18 mouse cellular contexts compared by ENCODE assay signal in genomic region chr8:94296312-94296991, GRCm38 (mm10). TPM values are rescaled to one million over a fixed set of nuclear protein-coding genes. Genes with fewer than 3 reads are reported as not detected.
A peak's percentile ranks its signal among the peaks of the same experiment; 100 is the strongest.
DNase-seq lines count a peak whose midpoint lies in the region; ATAC-seq and TF ChIP-seq lines count a peak whose summit lies in the region.
"Had no signal": no experiment of that assay in that cellular context is flagged by ENCODE, and none has a peak within 500 bp of the region (broad histone marks: within the 10 kb centered on the region; RNA-seq: fewer than 3 reads in every experiment).

No protein-coding gene starts in this region.

- no peak for TF ChIP-seq CTCF in hindbrain, postnatal 0 days (IDR thresholded peaks at IDR 0.05; ENCODE audit: low read depth)

- no peak overlapping the region for H3K4me2 ChIP-seq in heart, embryonic 16.5 days (ENCODE audit: low read depth, low read length)
- no peak overlapping the region for H3K4me2 ChIP-seq in lung, embryonic 15.5 days
- H3K4me2 ChIP-seq in hindbrain, postnatal 0 days (ENCODE audit: low read depth, low read length) = no peak overlapping the region
- H3K4me2 ChIP-seq in neural tube, embryonic 15.5 days = no peak overlapping the region
- H3K4me2 ChIP-seq: forebrain, embryonic 13.5 days; midbrain, embryonic 11.5 days; stomach, embryonic 15.5 days had no signal

- no peak overlapping the region; the same call in 1 of the 2 replicates for H3K9ac ChIP-seq in heart, embryonic 16.5 days (ENCODE audit: low read length)
- no peak overlapping the region for H3K9ac ChIP-seq in lung, embryonic 15.5 days
- H3K9ac ChIP-seq in hindbrain, postnatal 0 days (replicated peaks; ENCODE audit: low read length) = no peak overlapping the region
- H3K9ac ChIP-seq in neural tube, embryonic 15.5 days (replicated peaks) = no peak overlapping the region
- H3K9ac ChIP-seq: forebrain, embryonic 13.5 days; liver, embryonic 14.5 days; stomach, embryonic 15.5 days had no signal

- no peak for DNase-seq in heart, postnatal 25 days (ENCODE audit: low spot score)
- DNase-seq in lung, postnatal 14 days = no peak
- no peak for DNase-seq in hindbrain, postnatal 0 days (ENCODE audit: low spot score)
- DNase-seq in testis, postnatal 14 days (ENCODE audit: low spot score) = no peak
- DNase-seq: heart, postnatal 36 days; layer of hippocampus, adult 9-11 months; left cerebral cortex, postnatal 4 days; thymus, postnatal 4 days had no signal

- H3K36me3 ChIP-seq in heart, embryonic 16.5 days (ENCODE audit: control insufficient read depth, insufficient read depth) = peaks cover 3% of the 10 kb centered on the region; the same call in 1 of the 2 replicates
- H3K36me3 ChIP-seq in lung, embryonic 15.5 days = no peaks in the 10 kb centered on the region
- peaks cover 13% of the 10 kb centered on the region; the same call in 1 of the 2 replicates for H3K36me3 ChIP-seq in hindbrain, postnatal 0 days (ENCODE audit: insufficient read depth, low read length)
- peaks cover 41% of the 10 kb centered on the region for H3K36me3 ChIP-seq in neural tube, embryonic 15.5 days

- no peaks in the 10 kb centered on the region for H3K9me3 ChIP-seq in heart, embryonic 16.5 days (replicated peaks; ENCODE audit: control insufficient read depth, low read length)
- no peaks in the 10 kb centered on the region for H3K9me3 ChIP-seq in lung, embryonic 15.5 days
- H3K9me3 ChIP-seq in hindbrain, postnatal 0 days (ENCODE audit: low read length) = no peaks in the 10 kb centered on the region
- H3K9me3 ChIP-seq in neural tube, embryonic 15.5 days (replicated peaks) = no peaks in the 10 kb centered on the region
- H3K9me3 ChIP-seq: forebrain, embryonic 13.5 days; stomach, embryonic 15.5 days had no signal

- H3K27me3 ChIP-seq in heart, embryonic 16.5 days (ENCODE audit: control insufficient read depth, insufficient read depth, low read length) = no peaks in the 10 kb centered on the region
- H3K27me3 ChIP-seq in lung, embryonic 15.5 days = no peaks in the 10 kb centered on the region
- no peaks in the 10 kb centered on the region for H3K27me3 ChIP-seq in hindbrain, postnatal 0 days (ENCODE audit: insufficient read depth, low read length)
- no peaks in the 10 kb centered on the region for H3K27me3 ChIP-seq in neural tube, embryonic 15.5 days (replicated peaks)
- H3K27me3 ChIP-seq: forebrain, embryonic 13.5 days; stomach, embryonic 15.5 days had no signal

- intact Hi-C loops in heart, postnatal 25 days (cut with DNase I) = no loop called here

- no peak overlapping the region for H3K4me3 ChIP-seq in heart, embryonic 16.5 days (ENCODE audit: low read length)
- H3K4me3 ChIP-seq in lung, embryonic 15.5 days = no peak overlapping the region
- no peak overlapping the region for H3K4me3 ChIP-seq in hindbrain, postnatal 0 days (ENCODE audit: low read length)
- no peak overlapping the region for H3K4me3 ChIP-seq in neural tube, embryonic 15.5 days (replicated peaks)
- H3K4me3 ChIP-seq: forebrain, embryonic 13.5 days; myocyte; stomach, embryonic 15.5 days had no signal

- H3K4me1 ChIP-seq in heart, embryonic 16.5 days (ENCODE audit: control insufficient read depth, insufficient read depth, low read length) = peaks cover 29% of the 10 kb centered on the region
- peaks cover 33% of the 10 kb centered on the region for H3K4me1 ChIP-seq in lung, embryonic 15.5 days
- no peaks in the 10 kb centered on the region for H3K4me1 ChIP-seq in hindbrain, postnatal 0 days (ENCODE audit: insufficient read depth, low read length)
- H3K4me1 ChIP-seq in neural tube, embryonic 15.5 days = peaks cover 18% of the 10 kb centered on the region
- H3K4me1 ChIP-seq: stomach, embryonic 15.5 days had no signal

- WGBS in heart, embryonic 16.5 days = 33% methylated on average over 9 of the region's 9 CpGs
- 60% methylated on average over 9 of the region's 9 CpGs for WGBS in lung, embryonic 15.5 days
- 73% methylated on average over 9 of the region's 9 CpGs for WGBS in hindbrain, postnatal 0 days
- WGBS in neural tube, embryonic 15.5 days = 71% methylated on average over 9 of the region's 9 CpGs

- H3K27ac ChIP-seq in heart, embryonic 16.5 days (ENCODE audit: low read length) = peak overlapping the region; percentile 72
- H3K27ac ChIP-seq in lung, embryonic 15.5 days = peak overlapping the region; percentile 90
- peak overlapping the region; percentile 62 for H3K27ac ChIP-seq in hindbrain, postnatal 0 days
- peak overlapping the region; percentile 64 for H3K27ac ChIP-seq in neural tube, embryonic 15.5 days (replicated peaks)
- H3K27ac ChIP-seq: forebrain, embryonic 13.5 days; liver, embryonic 14.5 days; stomach, embryonic 15.5 days had no signal

- peak; percentile 66 for ATAC-seq in heart, embryonic 16.5 days (replicated peaks; ENCODE audit: extremely low read depth, insufficient read depth, low FRiP score)
- ATAC-seq in lung, embryonic 15.5 days (ENCODE audit: borderline replicate concordance, extremely low read depth, low FRiP score, low TSS enrichment) = no peak
- ATAC-seq in hindbrain, postnatal 0 days = no peak
- ATAC-seq in neural tube, embryonic 15.5 days (ENCODE audit: low FRiP score) = no peak
- ATAC-seq in megakaryocyte-erythroid progenitor cell, adult 5-6 weeks (replicated peaks; ENCODE audit: low FRiP score, low TSS enrichment, poor library complexity, severe bottlenecking) = no peak; the same call in 1 of the 2 replicates
- ATAC-seq: CD4-positive, CD25-positive, alpha-beta regulatory T cell, adult 4 months; forebrain, embryonic 13.5 days had no signal

RNA-seq across cellular contexts. Expression of gene Slc12a3, which starts 32.5 kb away (rescaled TPM):
- not detected in 2 replicates for polyA plus RNA-seq in heart, embryonic 16.5 days (2015; fragmentation: Nextera tagmentation; extraction: Ambion mirVana)
- under 1 TPM; 0.14 to 0.26 TPM for total RNA-seq in heart, postnatal 25 days (2021)
- 0.14 TPM in 1 of 2 replicates, not detected in the other for polyA plus RNA-seq in lung, embryonic 15.5 days (2015; fragmentation: Nextera tagmentation; extraction: Ambion mirVana)
- 0.05 TPM in 1 of 2 replicates, not detected in the other for total RNA-seq in hindbrain, postnatal 0 days (2014; rRNA removed)
- 0.06 and 0.21 TPM in 2 replicates for polyA plus RNA-seq in hindbrain, postnatal 0 days (2015; fragmentation: Nextera tagmentation; extraction: Ambion mirVana)
- polyA plus RNA-seq in neural tube, embryonic 15.5 days (2015; fragmentation: Nextera tagmentation; extraction: Ambion mirVana) = 0.10 and 0.23 TPM in 2 replicates
- 0.12 and 1.8 TPM in 2 replicates for total RNA-seq in megakaryocyte-erythroid progenitor cell, adult 5-6 weeks (2014; fragmentation: Nextera tagmentation)
- not detected in 2 replicates for total RNA-seq in megakaryocyte-erythroid progenitor cell, adult 5-6 weeks (2017)
- polyA plus RNA-seq: forebrain, embryonic 13.5 days; midbrain, embryonic 11.5 days had no signal
